Mouse (Mus musculus) brain, embryonic 14.5 days (tissue): ENCODE measurements at regions not wholly inside any gene's neighbourhood (a gene's known extent, or its start where the extent isn't known, plus 50 kb on each side); places are given as distances from the start of the nearest gene placed in this dataset.
"Not testable (repeated sequence)": the region's sequence is repeated elsewhere in the genome, so short reads cannot be mapped to it uniquely, and the experiment has no call there.

Experiments used
- DNase-seq: peaks from one replicate; pipeline ENCODE4 v3.0.0-alpha.2; 2011; ENCODE audit warnings: low read depth
- CTCF ChIP-seq: fragments of 200-500 bp; IDR thresholded peaks from 2 replicates; pipeline ENCODE4 v1.5.1; 2012; ENCODE audit warnings: inconsistent platforms, mild to moderate bottlenecking, moderate library complexity, borderline replicate concordance; ENCODE audit not compliant: insufficient read depth, insufficient read length; ENCODE audit errors: extremely low read depth
- POLR2A ChIP-seq: fragments of 200-500 bp; IDR thresholded peaks from 2 replicates; pipeline ENCODE4 v1.6.1; 2012; ENCODE audit warnings: mild to moderate bottlenecking, inconsistent platforms, borderline replicate concordance; ENCODE audit not compliant: poor library complexity, insufficient read depth, insufficient read length, severe bottlenecking; ENCODE audit errors: extremely low read depth

DNA sequence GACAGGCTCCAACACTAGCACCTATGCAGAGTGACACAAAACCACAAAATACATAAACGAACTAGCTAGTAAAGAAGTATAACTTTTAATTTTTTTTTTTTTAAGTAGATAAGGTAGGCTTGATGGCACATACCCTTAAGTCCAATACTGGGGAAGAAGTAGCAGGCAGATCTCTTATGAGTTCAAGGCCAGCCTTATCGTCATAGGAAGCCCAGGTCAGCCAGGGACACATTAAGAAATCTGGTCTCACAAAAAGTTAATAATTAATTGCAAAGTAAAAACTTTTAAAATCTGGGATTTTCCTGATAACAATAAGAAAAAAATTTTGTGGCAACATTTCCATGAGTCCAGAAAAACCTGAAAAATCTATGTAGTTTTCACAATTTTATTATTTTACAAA is 92.9 kb downstream of the Sox4 start:
- no peak for DNase-seq
- TF ChIP-seq POLR2A (no peak), CTCF (no peak)

DNA sequence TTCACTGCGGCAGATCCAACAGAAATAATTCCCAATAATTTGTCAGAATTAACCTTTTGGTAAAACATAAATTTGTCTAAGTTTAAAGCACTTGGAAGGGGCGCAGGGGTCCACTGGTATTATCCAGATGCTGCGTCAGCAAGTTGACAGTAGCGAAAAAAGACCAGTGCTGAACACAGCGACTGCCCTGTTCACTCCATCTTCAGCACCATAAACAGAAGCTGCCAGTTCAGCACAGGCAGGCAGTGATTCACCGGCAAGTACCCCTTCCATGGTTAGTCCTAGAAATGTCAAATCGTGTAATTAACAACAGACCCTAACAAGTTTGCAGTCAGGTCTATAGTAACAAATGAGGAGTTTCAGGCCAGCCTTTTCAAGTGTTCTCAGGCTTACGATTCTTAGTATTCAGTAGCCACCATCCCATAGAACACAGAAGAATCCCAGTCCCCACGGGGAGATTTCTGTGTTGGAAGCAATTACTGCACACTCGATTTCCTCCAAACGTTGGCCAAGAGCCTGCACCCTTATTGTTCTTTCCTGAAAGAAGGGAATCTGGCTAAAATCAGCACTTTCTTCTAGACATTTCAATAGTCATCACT is 93.6 kb downstream of the Sox4 start:
- TF ChIP-seq POLR2A (no peak), CTCF (no peak)
- DNase-seq, result peak; percentile 86

DNA sequence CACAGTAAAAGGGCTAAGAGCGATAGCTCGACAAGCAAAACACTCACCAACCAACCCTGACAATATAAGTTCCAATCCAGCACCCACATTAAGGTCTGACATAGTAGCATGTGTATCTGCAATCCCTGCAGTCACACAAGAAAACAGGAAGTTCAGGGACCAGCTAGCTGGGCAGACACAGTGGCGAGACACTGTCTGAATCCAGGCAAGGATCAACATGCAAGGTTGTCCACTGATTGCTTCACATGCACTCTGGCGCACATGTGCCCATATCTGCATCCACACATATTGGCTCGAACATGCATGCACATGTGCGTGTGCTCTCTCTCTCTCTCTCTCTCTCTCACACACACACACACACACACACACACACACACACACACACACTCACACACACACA is 95.5 kb downstream of the Sox4 start:
- TF ChIP-seq POLR2A (no peak), CTCF (no peak)
- no peak for DNase-seq

GRCm38 (mm10) chr13:28857201-28857600 is 96.3 kb downstream of the Sox4 start:
- TF ChIP-seq POLR2A (no peak), CTCF (no peak)
- peak; percentile 62 for DNase-seq

DNA sequence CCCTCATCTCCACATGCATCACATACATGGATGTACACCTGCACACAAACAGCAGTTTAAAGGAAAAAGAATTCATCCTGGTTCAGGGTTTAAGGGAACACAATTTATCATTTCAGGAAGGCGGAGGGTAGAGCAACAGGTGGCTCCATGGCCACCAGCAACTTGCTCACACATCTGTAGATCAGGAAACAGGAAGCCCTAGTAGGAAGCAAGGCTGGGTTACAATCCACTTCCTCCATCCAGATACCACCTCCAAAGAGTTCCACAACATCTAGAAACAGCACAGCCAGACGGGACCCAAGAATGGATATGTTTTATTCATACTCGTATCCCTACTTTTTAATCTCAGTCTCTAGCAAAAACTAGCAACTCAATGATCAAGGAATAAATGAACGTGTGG is 97.0 kb downstream of the Sox4 start:
- no peak for DNase-seq
- TF ChIP-seq POLR2A (no peak), CTCF (no peak)

GRCm38 (mm10) chr13:28854247-28854646 is 99.3 kb downstream of the Sox4 start:
- no peak for DNase-seq
- TF ChIP-seq POLR2A (no peak), CTCF (no peak)

DNA sequence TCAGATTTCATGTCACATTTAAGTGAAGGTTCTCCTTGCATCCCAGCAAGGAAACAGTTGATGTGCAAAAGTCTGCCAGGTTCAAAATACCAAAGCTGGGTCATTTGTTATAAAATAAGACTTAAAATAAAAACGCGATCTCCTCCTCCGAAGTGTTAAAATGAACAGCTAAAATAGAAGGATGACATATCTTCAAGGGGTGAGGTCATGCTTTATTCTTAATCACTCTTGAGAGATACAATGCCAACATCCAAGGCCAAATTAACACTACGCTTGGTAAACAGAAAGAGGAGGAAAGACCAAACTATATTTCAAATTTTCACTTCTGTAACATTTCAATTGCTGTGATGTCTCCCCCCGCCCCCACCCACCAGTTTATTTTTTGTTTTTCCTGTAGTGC is 105.2 kb downstream of the Sox4 start:
- DNase-seq, result no peak
- TF ChIP-seq CTCF, result no peak
- TF ChIP-seq POLR2A, result no peak

DNA sequence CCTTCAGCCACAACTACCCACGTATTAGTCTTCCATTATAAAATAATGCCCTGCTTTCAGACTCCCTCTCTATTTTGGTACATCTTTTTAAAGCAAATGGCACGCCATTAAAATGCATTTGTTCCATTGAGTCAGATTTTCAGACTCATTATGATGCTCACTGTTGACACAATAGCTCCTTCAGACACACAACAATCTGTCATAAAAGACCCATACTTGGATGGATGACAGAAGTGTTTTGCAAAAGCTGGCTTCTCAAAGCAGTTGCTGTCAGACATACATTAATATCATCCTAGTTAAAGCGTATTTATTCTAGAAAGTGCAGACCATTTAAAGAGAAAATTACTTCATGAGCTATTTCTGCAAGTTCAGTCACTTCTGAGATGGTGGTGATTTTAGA is 106.0 kb downstream of the Sox4 start:
- peak; percentile 83 for DNase-seq
- TF ChIP-seq CTCF (no peak), POLR2A (no peak)

DNA sequence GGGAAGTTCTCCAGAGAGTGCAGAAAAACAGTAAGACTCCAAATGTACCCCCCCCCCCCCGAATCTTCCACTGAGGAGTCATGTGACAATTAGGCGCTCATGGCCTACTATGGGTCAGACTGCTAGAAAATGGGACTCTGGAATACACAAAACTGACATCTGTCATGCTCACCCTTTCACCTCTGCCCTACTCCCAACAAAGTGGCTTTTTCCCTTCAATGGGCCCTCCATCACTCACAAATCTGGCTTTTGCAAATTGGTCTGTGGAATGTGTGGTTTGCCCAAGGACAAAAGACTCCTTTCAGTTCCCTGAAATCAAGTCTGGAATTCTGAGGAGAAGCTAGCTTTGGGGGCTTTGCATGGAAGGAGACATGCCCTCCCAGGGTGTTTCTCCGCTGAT is 109.0 kb downstream of the Sox4 start:
- no peak for DNase-seq
- TF ChIP-seq POLR2A, result no peak
- no peak for TF ChIP-seq CTCF

DNA sequence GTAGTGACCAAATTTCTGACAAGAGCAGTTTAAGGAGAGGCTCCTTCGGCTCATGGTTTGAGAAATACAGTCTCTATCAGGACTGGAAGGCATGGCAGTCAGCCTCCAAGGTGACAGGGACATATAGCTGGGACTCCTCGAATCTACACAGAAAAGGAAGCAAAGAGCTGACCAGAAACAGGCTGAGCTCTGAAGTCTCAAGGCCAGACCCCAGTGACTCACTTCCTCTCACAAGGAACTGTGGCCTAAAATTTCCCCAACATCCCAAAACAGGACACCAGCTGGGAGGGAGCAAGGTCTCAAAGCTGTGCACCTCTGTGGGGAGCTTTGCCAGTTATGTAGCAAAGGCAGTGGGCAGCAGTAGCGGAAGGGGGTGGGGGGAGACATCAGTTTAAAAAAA is 110.7 kb downstream of the Sox4 start:
- DNase-seq, result no peak
- no peak for TF ChIP-seq CTCF
- TF ChIP-seq POLR2A, result no peak

DNA sequence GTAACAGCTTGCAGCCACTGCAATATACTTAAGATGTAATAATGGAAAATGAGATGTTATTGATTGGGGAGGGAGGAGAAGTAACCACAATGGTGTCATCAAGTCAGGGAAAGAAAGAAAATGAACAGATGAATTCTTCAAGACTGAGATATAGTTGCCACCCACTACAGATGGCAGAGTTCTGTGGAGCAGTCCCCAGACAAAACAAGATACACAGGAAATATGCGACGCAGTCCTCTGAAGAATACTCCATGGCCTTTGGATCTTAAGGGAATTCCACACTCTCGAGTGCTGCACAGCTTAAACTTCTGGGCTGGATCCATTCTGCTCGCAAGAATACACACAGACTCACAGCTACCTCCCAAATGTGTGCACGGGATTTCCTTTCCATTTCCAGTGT is 113.4 kb downstream of the Sox4 start:
- peak; percentile 53 for DNase-seq
- TF ChIP-seq CTCF (no peak), POLR2A (no peak)

- TF ChIP-seq CTCF (no peak), POLR2A (no peak)
- DNase-seq, result no peak
Observed at GRCm38 (mm10) chr13:28839084-28839483, 114.4 kb downstream of the Sox4 start.

DNA sequence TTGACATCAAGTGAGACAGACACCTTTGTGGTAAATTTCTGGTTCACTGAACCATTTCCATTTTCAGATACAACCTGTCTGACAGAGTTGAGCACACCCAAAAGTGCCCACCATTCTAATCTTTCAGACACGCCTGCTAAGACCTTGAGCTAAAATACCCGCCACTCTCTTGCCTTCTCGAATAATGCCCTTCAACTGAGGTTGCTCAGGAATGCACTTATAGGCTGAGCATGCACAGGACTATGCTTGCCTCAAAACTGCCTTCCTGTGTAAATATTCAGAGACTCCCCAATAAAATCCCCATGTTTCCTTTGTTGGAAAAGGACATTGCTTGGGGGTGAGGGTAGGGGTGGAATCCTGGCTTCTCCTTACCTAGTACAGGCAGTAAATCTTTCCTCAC is 115.3 kb downstream of the Sox4 start:
- TF ChIP-seq POLR2A (no peak), CTCF (no peak)
- no peak for DNase-seq

- DNase-seq, result not testable (repeated sequence)
Observed at GRCm38 (mm10) chr13:28837196-28837595, 116.3 kb downstream of the Sox4 start.
